Mouse (Mus musculus): Measurements from ENCODE around the gene Iqcb1.

- no peak for TF ChIP-seq ZNF384 (IDR thresholded peaks at IDR 0.05; ENCODE audit: low read depth, low read length)
- TF ChIP-seq HCFC1 (IDR thresholded peaks at IDR 0.05; ENCODE audit: borderline replicate concordance, insufficient read depth, low read length) = no peak
- TF ChIP-seq CHD2 (IDR thresholded peaks at IDR 0.05; ENCODE audit: low read depth, low read length) = no peak
- TF ChIP-seq ZC3H11A (IDR thresholded peaks at IDR 0.05; ENCODE audit: borderline replicate concordance, low read depth, low read length) = no peak
Measured at GRCm38 (mm10) chr16:36921067-36921613, 93.0 kb downstream of the Iqcb1 start.

All from ES-E14 (cell line).